In the genomic region with DNA sequence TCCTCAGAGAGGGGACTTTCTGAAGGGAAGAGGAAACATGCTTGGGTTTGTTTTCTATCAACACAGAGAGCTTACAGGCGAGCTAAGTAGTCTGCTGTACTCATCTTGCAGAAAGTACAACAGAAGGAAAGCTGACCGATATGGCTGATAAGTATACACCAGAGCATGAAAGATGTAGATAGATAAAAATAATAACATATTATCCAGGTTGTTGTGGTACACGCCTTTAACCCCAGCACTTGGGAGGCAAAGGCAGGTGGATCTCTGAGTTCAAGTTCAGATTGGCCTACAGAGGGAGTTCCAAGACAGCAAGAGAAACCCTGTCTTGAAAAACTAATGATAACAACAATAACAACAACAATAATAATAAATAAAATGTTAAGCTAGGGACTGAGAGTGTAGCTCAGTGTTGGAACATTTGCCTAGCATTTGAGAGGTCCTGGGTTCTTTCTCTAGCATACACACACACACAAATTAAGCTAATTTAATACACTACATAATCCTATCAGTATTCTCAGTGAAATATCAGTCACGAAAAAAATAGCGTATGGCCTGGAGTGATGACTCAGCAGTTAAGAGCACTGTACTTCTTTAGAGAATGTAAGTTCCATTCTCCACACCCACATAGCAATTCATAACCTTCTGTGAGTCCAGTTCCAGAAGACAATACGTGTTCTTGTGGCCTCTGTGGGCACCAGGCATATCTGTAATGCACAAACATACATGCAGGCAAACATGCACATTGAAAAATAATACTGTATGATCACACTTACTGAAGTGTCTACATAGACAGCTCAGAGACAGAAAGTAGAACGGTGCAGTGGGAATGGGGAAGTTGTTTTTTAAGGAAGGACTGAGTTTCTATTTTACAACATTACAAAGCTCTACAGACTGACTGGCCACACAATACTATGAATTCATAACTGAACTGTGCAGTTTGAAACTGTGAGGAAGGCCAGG, we compare ENCODE assay signal across 1 mouse cellular context.
TF ChIP-seq lines count a peak whose summit lies in the region.

No protein-coding gene starts in this region.

TF ChIP-seq in MEL, 35 proteins besides CTCF, POLR2A, EP300 and RAD21:
- TF ChIP-seq TCF12 (IDR thresholded peaks at IDR 0.05; ENCODE audit: low read depth, low read length) = no peak
- TF ChIP-seq TBP (IDR thresholded peaks at IDR 0.05; ENCODE audit: low read depth, low read length) = 0 out of 2 replicates have a peak, but pooled peaks have one; percentile 60
- TF ChIP-seq RCOR1 (IDR thresholded peaks at IDR 0.05; ENCODE audit: low read depth, low read length) = peak; percentile 58; the same call in 1 of the 2 replicates
- TF ChIP-seq JUND (IDR thresholded peaks at IDR 0.05; ENCODE audit: low read depth, low read length) = 0 out of 2 replicates have a peak, but pooled peaks have one; percentile 43
- TF ChIP-seq MAFK (IDR thresholded peaks at IDR 0.05; ENCODE audit: borderline replicate concordance, low read depth, low read length) = peak; percentile 99
- no peak for TF ChIP-seq E2F4 (IDR thresholded peaks at IDR 0.05; ENCODE audit: borderline replicate concordance, low read depth, low read length)
- peak; percentile 78 for TF ChIP-seq ZNF384 (IDR thresholded peaks at IDR 0.05; ENCODE audit: low read depth, low read length)
- no peak for TF ChIP-seq ELF1 (IDR thresholded peaks at IDR 0.05; ENCODE audit: low read depth, low read length)
- TF ChIP-seq ETS1 (IDR thresholded peaks at IDR 0.05; ENCODE audit: low read depth, low read length) = peak; percentile 68
- TF ChIP-seq MEF2A (IDR thresholded peaks at IDR 0.05; ENCODE audit: extremely low read depth, insufficient replicate concordance, low read depth, low read length, poor library complexity, severe bottlenecking) = no peak
- no peak for TF ChIP-seq TAL1 (IDR thresholded peaks at IDR 0.05; ENCODE audit: low read length)
- no peak for TF ChIP-seq UBTF (IDR thresholded peaks at IDR 0.05; ENCODE audit: borderline replicate concordance, insufficient read depth, low read depth, low read length)
- no peak for TF ChIP-seq ZKSCAN1 (IDR thresholded peaks at IDR 0.05; ENCODE audit: low read depth, low read length)
- peak; percentile 50 for TF ChIP-seq HCFC1 (IDR thresholded peaks at IDR 0.05; ENCODE audit: low read depth, low read length)
- TF ChIP-seq NELFE (IDR thresholded peaks at IDR 0.05; ENCODE audit: low read depth, low read length) = peak; percentile 23; the same call in 1 of the 2 replicates
- TF ChIP-seq GATA1 (IDR thresholded peaks at IDR 0.05; ENCODE audit: low read depth, low read length) = peak; percentile 19; the same call in 1 of the 2 replicates
- TF ChIP-seq MAZ (IDR thresholded peaks at IDR 0.05; ENCODE audit: low read depth, low read length) = 0 out of 2 replicates have a peak, but pooled peaks have one; percentile 18
- TF ChIP-seq POLR2AphosphoS2 (IDR thresholded peaks at IDR 0.05; ENCODE audit: low read length) = no peak
- peak; percentile 68; the same call in 1 of the 2 replicates for TF ChIP-seq MYC (IDR thresholded peaks at IDR 0.05; ENCODE audit: low read depth, low read length)
- TF ChIP-seq SMC3 (IDR thresholded peaks at IDR 0.05; ENCODE audit: low read depth, low read length) = no peak
- peak; percentile 58 for TF ChIP-seq MXI1 (IDR thresholded peaks at IDR 0.05; ENCODE audit: low read depth, low read length)
- no peak for TF ChIP-seq POLR2AphosphoS5 (IDR thresholded peaks at IDR 0.05; ENCODE audit: borderline replicate concordance, low read depth, low read length)
- peak; percentile 85 for TF ChIP-seq GABPA (IDR thresholded peaks at IDR 0.05; ENCODE audit: low read depth, low read length)
- 0 out of 2 replicates have a peak, but pooled peaks have one; percentile 18 for TF ChIP-seq CHD1 (IDR thresholded peaks at IDR 0.05; ENCODE audit: low read depth, low read length)
- peak; percentile 28; the same call in 1 of the 2 replicates for TF ChIP-seq SIN3A (IDR thresholded peaks at IDR 0.05; ENCODE audit: low read length)
- TF ChIP-seq NRF1 (IDR thresholded peaks at IDR 0.05; ENCODE audit: insufficient read depth, low read depth, low read length, poor library complexity, severe bottlenecking) = no peak
- TF ChIP-seq USF2 (IDR thresholded peaks at IDR 0.05; ENCODE audit: borderline replicate concordance in 1 of 2, insufficient read depth in 1 of 2, low read depth in 1 of 2, low read length in 2 of 2) = no peak
- TF ChIP-seq ZMIZ1 (IDR thresholded peaks at IDR 0.05; ENCODE audit: low read depth, low read length) = no peak
